Mouse (Mus musculus): ENCODE measurements around the gene B4galnt1.

DNA sequence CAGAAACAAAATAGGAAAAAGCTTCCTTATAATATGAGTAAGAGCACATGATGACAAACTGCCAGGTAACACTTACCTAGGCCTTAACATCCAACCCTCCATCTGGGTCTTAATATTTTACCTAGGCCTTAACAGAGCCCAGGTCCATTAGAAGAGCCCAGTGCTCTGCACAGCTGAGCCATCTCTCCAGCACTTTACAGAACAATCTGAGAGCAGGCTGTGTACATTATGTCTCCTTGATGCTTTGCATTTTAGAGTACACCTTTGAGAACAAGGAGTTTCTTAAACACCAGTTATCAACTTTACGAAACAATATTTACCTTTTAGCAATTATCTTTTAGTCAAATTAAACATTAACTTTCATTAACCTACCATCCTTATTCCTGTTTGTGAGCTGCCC is 8.9 kb upstream of the B4galnt1 start:
- TF ChIP-seq CTCF (conservative IDR thresholded peaks at IDR 0.05; ENCODE audit: low read length) (no peak), NANOG (IDR thresholded peaks at IDR 0.05; ENCODE audit: borderline replicate concordance, low read length) (no peak), POU5F1 (IDR thresholded peaks at IDR 0.05; ENCODE audit: borderline replicate concordance, low read length) (no peak)

Data from E14TG2a.4 (cell line).